Mouse (Mus musculus) kidney, postnatal 0 days (tissue): ENCODE data around the gene F2. TPM values are rescaled to one million over a fixed set of nuclear protein-coding genes. Genes with fewer than 3 reads are reported as not detected.

Experiments used
- ATAC-seq: fragments of 200-750 bp; cut with Nextera tagmentation; replicated peaks from 2 replicates; pipeline ENCODE4 v1.8.0; 2017; ENCODE audit warnings: low read depth, moderate number of reproducible peaks, moderate TSS enrichment, moderate library complexity; ENCODE audit not compliant: low FRiP score
- DNase-seq: peaks from one replicate; pipeline ENCODE4 v3.0.0-alpha.2; 2016; ENCODE audit warnings: low spot score
- H3K27ac ChIP-seq: fragments of 300-500 bp; sonication (generic); 2 replicates; pipeline ENCODE4 v1.5.1; 2014; ENCODE audit warnings: mild to moderate bottlenecking
- H3K27me3 ChIP-seq: fragments of 300-500 bp; sonication (generic); 2 replicates; pipeline ENCODE4 v1.6.1; 2014; ENCODE audit warnings: low read length, mixed read lengths; ENCODE audit not compliant: insufficient read depth
- H3K36me3 ChIP-seq: fragments of 300-500 bp; sonication (generic); 2 replicates; pipeline ENCODE4 v1.6.1; 2014; ENCODE audit warnings: low read length, mixed read lengths; ENCODE audit not compliant: insufficient read depth
- H3K4me1 ChIP-seq: fragments of 300-500 bp; sonication (generic); replicated peaks from 2 replicates; pipeline ENCODE4 v1.6.1; 2014; ENCODE audit warnings: antibody characterized with exemption, low read length, mixed read lengths; ENCODE audit not compliant: insufficient read depth
- H3K4me2 ChIP-seq: fragments of 300-500 bp; sonication (generic); 2 replicates; pipeline ENCODE4 v1.6.1; 2014; ENCODE audit warnings: mild to moderate bottlenecking, low read length, moderate library complexity, mixed read lengths
- H3K4me3 ChIP-seq: fragments of 300-500 bp; sonication (generic); replicated peaks from 2 replicates; pipeline ENCODE4 v1.5.1; 2014; ENCODE audit warnings: low read depth, low read length
- H3K9ac ChIP-seq: fragments of 300-500 bp; sonication (generic); 2 replicates; pipeline ENCODE4 v1.6.1; 2014; ENCODE audit warnings: low read depth, low read length
- H3K9me3 ChIP-seq: fragments of 300-500 bp; sonication (generic); replicated peaks from 2 replicates; pipeline ENCODE4 v1.6.1; 2016; ENCODE audit warnings: low read length, inconsistent platforms, mixed read lengths
- CTCF ChIP-seq: IDR thresholded peaks from 2 replicates; pipeline ENCODE4 v1.5.1; 2016; ENCODE audit warnings: antibody characterized with exemption, low read depth, mild to moderate bottlenecking, moderate library complexity
- WGBS: fragments of 180-500 bp; shearing (Covaris S2); extraction: QIAGEN DNeasy Blood & Tissue Kit; methylation state at CpG from one replicate; pipeline ENCODE4 v1.1.7; 2014; 5-methylcytosine and 5-hydroxymethylcytosine counted together
- polyA plus RNA-seq: library from polyadenylated mRNA; unstranded; fragments of >200 nt; fragmentation: Nextera tagmentation; extraction: Ambion mirVana; gene quantifications from 2 replicates; pipeline ENCODE4 v1.2.1, GENCODE M21; 2015

The F2 gene
- polyA plus RNA-seq, 1 experiment from 2014 or later = 0.05 TPM

DNA sequence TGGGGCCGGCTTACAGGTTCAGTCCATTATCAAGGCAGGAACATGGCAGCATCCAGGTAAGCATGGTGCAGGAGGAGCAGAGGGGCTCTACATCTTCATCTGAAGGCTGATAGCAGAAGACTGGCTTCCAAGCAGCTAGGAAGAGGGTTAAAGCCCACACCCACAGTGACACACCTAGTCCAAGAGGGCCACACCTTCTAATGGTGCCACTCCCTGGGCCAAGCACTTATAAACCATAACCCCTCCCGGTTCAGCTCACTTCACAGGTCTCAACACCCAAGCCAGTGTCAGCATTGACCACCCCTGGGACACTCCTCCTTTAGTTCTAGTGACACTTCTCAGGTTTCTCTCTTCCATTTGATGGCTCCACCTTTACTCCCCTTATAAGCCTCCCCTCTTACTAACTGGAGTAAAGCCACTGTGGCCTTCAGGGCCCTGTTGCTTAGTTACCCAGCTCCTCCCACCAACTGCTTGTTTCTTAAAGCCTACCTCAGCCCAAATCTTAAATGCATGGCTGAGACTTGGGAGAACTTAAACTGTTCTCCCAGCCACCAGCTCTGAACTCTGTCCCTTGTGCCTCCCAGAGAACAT, 6.7 kb upstream of the F2 start:
- WGBS = 71% methylated on average over 2 of the region's 2 CpGs
- H3K9ac ChIP-seq = no peak overlapping the region
- TF ChIP-seq CTCF = no peak
- peaks cover 38% of the 10 kb centered on the region for H3K36me3 ChIP-seq
- H3K4me2 ChIP-seq = no peak overlapping the region
- H3K9me3 ChIP-seq = no peaks in the 10 kb centered on the region
- no peak overlapping the region for H3K4me3 ChIP-seq
- ATAC-seq (no peak), DNase-seq (no peak)
- H3K27me3 ChIP-seq = no peaks in the 10 kb centered on the region
- no peaks in the 10 kb centered on the region for H3K4me1 ChIP-seq
- no peak overlapping the region for H3K27ac ChIP-seq

DNA sequence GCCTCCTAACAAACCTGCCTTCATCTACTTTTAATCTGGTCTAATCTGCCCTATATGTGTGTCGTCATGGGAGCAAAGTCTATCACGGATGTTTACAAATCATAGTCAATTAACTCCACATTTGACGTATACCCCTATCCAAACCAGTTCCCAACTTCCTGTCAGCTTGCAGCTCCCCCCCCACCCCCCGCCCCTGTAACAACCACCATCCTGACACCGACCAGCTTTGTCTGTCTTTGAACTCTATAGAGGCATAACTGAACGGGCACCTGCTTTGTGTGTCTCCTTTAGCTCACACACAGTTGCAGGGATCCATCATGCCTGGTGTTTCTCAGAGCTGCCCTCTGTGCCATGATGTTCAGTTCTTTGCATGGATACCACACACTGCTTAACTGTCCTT, 2.7 kb upstream of the F2 start:
- Histone ChIP-seq H3K27me3 (no peaks in the 10 kb centered on the region), H3K36me3 (no peaks in the 10 kb centered on the region), H3K9me3 (no peaks in the 10 kb centered on the region), H3K9ac (no peak overlapping the region), H3K4me2 (no peak overlapping the region), H3K27ac (no peak overlapping the region), H3K4me1 (no peaks in the 10 kb centered on the region), H3K4me3 (no peak overlapping the region)
- no peak for DNase-seq
- TF ChIP-seq CTCF = no peak
- WGBS = 75% methylated on average over 6 of the region's 6 CpGs
- ATAC-seq = no peak

GRCm38 (mm10) chr2:91636727-91637338, 619 bp upstream of the F2 start:
- H3K4me2 ChIP-seq = no peak overlapping the region
- no peaks in the 10 kb centered on the region for H3K27me3 ChIP-seq
- no peaks in the 10 kb centered on the region for H3K9me3 ChIP-seq
- no peak overlapping the region for H3K27ac ChIP-seq
- H3K36me3 ChIP-seq = no peaks in the 10 kb centered on the region
- no peak overlapping the region for H3K9ac ChIP-seq
- no peaks in the 10 kb centered on the region for H3K4me1 ChIP-seq
- no peak overlapping the region for H3K4me3 ChIP-seq
- 77% methylated on average over 5 of the region's 5 CpGs for WGBS
- TF ChIP-seq CTCF = no peak
- ATAC-seq = no peak
- no peak for DNase-seq

GRCm38 (mm10) chr2:91635486-91635885, 728 bp downstream of the F2 start:
- Histone ChIP-seq H3K9ac (no peak overlapping the region), H3K4me2 (no peak overlapping the region), H3K36me3 (no peaks in the 10 kb centered on the region), H3K4me3 (no peak overlapping the region), H3K27ac (no peak overlapping the region), H3K27me3 (no peaks in the 10 kb centered on the region), H3K4me1 (no peaks in the 10 kb centered on the region), H3K9me3 (no peaks in the 10 kb centered on the region)
- ATAC-seq (no peak), DNase-seq (no peak)
- 90% methylated on average over 11 of the region's 11 CpGs for WGBS
- TF ChIP-seq CTCF = no peak

DNA sequence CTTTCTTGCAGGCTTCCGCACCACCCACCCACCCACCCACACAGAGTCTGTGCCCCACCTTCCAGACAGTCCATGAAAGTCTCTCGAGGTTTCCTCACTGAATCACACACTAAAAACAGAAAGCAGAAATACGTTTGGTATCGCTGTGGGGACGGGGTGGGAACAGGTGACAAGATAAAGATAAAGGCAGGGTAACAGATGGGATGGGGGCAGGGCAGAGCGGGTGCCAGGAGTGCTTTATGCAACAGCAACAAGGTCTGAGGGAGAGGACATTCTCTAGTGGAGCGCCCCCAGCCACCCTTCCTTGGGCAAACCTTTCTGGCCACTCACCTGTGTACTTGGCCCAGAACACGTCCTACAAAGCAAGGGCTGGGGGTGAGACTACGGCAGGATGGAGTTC, 1.4 kb downstream of the F2 start:
- WGBS = 92% methylated on average over 9 of the region's 9 CpGs
- Histone ChIP-seq H3K36me3 (no peaks in the 10 kb centered on the region), H3K4me3 (no peak overlapping the region), H3K9me3 (no peaks in the 10 kb centered on the region), H3K9ac (no peak overlapping the region), H3K27me3 (no peaks in the 10 kb centered on the region), H3K4me1 (no peaks in the 10 kb centered on the region), H3K4me2 (no peak overlapping the region), H3K27ac (no peak overlapping the region)
- TF ChIP-seq CTCF = no peak
- no peak for ATAC-seq
- no peak for DNase-seq

- Histone ChIP-seq H3K4me3 (no peak overlapping the region), H3K27me3 (no peaks in the 10 kb centered on the region), H3K9ac (no peak overlapping the region), H3K9me3 (no peaks in the 10 kb centered on the region), H3K4me1 (no peaks in the 10 kb centered on the region), H3K4me2 (no peak overlapping the region), H3K27ac (no peak overlapping the region), H3K36me3 (no peaks in the 10 kb centered on the region)
- WGBS = 75% methylated on average over 12 of the region's 12 CpGs
- TF ChIP-seq CTCF = no peak
- no peak for ATAC-seq
- no peak for DNase-seq
Measured at GRCm38 (mm10) chr2:91633334-91633977, 2.8 kb downstream of the F2 start.
